ENCODE assay signal across 30 mouse cellular contexts in the genomic region with DNA sequence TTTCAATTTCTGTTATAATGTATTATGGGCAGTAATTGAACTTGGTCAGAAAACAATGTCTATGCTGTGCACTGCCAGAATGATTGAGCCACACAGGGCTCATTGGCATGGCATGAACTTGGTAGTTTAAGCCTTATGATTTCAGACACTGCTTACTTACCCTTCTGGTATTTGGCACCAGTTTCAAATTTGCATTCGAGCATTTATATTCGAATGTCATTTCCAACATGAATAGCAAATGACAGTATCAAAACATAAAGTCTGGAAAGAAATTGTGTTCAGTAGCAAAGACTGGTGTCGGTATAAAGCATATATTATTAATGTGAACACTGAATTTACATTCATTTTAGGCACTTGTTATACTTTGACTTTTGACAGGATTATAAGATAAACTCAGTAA.
"Had no signal": no experiment of that assay in that cellular context is flagged by ENCODE, and none has a peak within 500 bp of the region (broad histone marks: within the 10 kb centered on the region; RNA-seq: fewer than 3 reads in every experiment).

No protein-coding gene starts in this region.

- ATAC-seq: liver, embryonic 12.5 days; liver, postnatal 0 days; lung, postnatal 0 days; midbrain, embryonic 13.5 days; midbrain, embryonic 15.5 days; midbrain, embryonic 16.5 days had no signal

- H3K9ac ChIP-seq: limb, embryonic 12.5 days; limb, embryonic 13.5 days; limb, embryonic 15.5 days; liver, embryonic 12.5 days; liver, embryonic 13.5 days; liver, embryonic 14.5 days; liver, embryonic 15.5 days; liver, postnatal 0 days; lung, embryonic 14.5 days; lung, embryonic 15.5 days; midbrain, embryonic 12.5 days; midbrain, embryonic 13.5 days; midbrain, embryonic 15.5 days had no signal

- H3K27me3 ChIP-seq: limb, embryonic 12.5 days; limb, embryonic 13.5 days; limb, embryonic 15.5 days; liver, embryonic 12.5 days; liver, embryonic 13.5 days; liver, embryonic 15.5 days; lung, embryonic 15.5 days; megakaryocyte, embryonic 14.5 days; midbrain, embryonic 12.5 days; midbrain, embryonic 13.5 days; midbrain, embryonic 15.5 days had no signal

- H3K4me1 ChIP-seq: limb, embryonic 12.5 days; limb, embryonic 13.5 days; limb, embryonic 15.5 days; liver, embryonic 12.5 days; liver, embryonic 13.5 days; liver, embryonic 15.5 days; lung, embryonic 15.5 days; megakaryocyte, embryonic 14.5 days; midbrain, embryonic 12.5 days; midbrain, embryonic 15.5 days had no signal

- H3K9me3 ChIP-seq: limb, embryonic 10.5 days; limb, embryonic 12.5 days; limb, embryonic 13.5 days; limb, embryonic 15.5 days; liver, embryonic 12.5 days; liver, embryonic 13.5 days; liver, embryonic 15.5 days; lung, embryonic 15.5 days; megakaryocyte, embryonic 14.5 days; midbrain, embryonic 10.5 days; midbrain, embryonic 12.5 days; midbrain, embryonic 13.5 days; midbrain, embryonic 15.5 days had no signal

- DNase-seq: left cerebral cortex, postnatal 4 days; liver; liver, embryonic 13.5 days; liver, postnatal 0 days; lung, adult 18-20 months; lung, embryonic 14.5 days; lung, postnatal 10 days; lung, postnatal 14 days; lung, postnatal 36 days; lung, postnatal 4 days; midbrain, embryonic 14.5 days had no signal

- H3K36me3 ChIP-seq: limb, embryonic 10.5 days; limb, embryonic 12.5 days; limb, embryonic 13.5 days; limb, embryonic 15.5 days; liver, embryonic 12.5 days; liver, embryonic 13.5 days; liver, embryonic 15.5 days; lung, embryonic 15.5 days; midbrain, embryonic 10.5 days; midbrain, embryonic 12.5 days; midbrain, embryonic 13.5 days; midbrain, embryonic 15.5 days had no signal

- H3K4me3 ChIP-seq: limb, embryonic 10.5 days; limb, embryonic 12.5 days; limb, embryonic 13.5 days; limb, embryonic 15.5 days; liver, embryonic 12.5 days; liver, embryonic 13.5 days; liver, embryonic 15.5 days; lung, embryonic 15.5 days; megakaryocyte, embryonic 14.5 days; midbrain, embryonic 10.5 days; midbrain, embryonic 12.5 days; midbrain, embryonic 13.5 days; midbrain, embryonic 15.5 days; myocyte had no signal

- H3K27ac ChIP-seq: limb, embryonic 10.5 days; limb, embryonic 12.5 days; limb, embryonic 13.5 days; limb, embryonic 15.5 days; liver, embryonic 12.5 days; liver, embryonic 13.5 days; liver, embryonic 14.5 days; liver, embryonic 15.5 days; lung, embryonic 15.5 days; macrophage; midbrain, embryonic 10.5 days; midbrain, embryonic 12.5 days; midbrain, embryonic 13.5 days; midbrain, embryonic 15.5 days had no signal

- H3K4me2 ChIP-seq: limb, embryonic 12.5 days; limb, embryonic 13.5 days; limb, embryonic 15.5 days; liver, embryonic 11.5 days; liver, embryonic 12.5 days; liver, embryonic 13.5 days; liver, embryonic 15.5 days; lung, embryonic 14.5 days; lung, embryonic 15.5 days; midbrain, embryonic 11.5 days; midbrain, embryonic 12.5 days; midbrain, embryonic 13.5 days; midbrain, embryonic 15.5 days had no signal
